Mouse (Mus musculus): ENCODE measurements around the gene Rgmb. TPM values are rescaled to one million over a fixed set of nuclear protein-coding genes. Genes with fewer than 3 reads are reported as not detected.

The Rgmb gene
- total RNA-seq, 2 experiments from 2014 or later, result 16.0 to 19.3 TPM

DNA sequence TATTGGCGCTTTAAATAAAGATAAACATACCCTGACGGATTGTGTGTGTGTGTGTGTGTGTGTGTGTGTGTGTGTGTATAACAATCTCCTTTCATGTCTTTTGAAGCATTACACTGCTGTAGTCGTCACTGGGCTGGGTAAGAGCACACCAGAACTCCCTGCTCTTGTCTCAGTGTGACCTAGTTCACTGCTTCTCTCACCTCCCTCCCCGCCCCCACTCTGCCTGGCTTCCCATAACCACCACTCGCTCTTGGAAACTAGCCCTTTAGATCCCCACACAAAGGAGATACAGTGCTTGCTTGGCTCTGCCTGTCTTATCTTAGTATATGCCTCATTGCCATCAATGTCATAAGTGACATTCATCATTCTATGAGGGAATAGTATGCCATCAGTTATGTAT lies 54.5 kb downstream of the Rgmb start:
- peak in 1 of 2 experiments; percentile 4 for DNase-seq

DNA sequence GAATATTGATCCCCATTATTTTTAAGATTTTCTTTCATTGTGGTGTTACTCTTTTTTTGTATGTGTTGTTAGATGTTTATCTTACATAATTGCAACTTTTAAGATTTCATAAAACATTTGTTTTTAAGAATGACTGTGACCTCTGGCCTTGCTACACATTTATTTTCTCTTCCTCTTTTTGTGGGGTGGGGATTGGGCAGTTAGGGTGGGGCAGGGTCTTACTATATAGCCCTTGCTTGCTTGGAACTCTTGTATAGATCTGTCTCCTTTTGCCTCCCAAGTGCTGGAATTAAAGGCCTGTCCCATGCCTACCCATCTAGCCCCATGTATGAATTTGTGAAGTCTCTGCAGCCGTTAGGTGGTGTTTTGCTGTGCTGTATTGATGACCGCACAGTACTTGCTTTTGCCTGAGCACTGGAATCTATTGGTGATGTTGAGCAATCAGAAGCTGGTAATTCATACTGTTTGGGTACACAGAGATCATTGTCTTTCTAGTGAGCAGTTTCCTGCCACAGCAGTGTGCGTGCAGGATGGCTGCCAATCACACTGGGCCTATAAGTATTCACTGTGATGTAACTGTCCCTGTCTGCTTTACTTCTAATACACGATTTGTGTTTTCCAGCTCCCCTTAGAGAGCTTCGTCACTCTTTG lies 56.1 kb downstream of the Rgmb start:
- no peak for DNase-seq

DNA sequence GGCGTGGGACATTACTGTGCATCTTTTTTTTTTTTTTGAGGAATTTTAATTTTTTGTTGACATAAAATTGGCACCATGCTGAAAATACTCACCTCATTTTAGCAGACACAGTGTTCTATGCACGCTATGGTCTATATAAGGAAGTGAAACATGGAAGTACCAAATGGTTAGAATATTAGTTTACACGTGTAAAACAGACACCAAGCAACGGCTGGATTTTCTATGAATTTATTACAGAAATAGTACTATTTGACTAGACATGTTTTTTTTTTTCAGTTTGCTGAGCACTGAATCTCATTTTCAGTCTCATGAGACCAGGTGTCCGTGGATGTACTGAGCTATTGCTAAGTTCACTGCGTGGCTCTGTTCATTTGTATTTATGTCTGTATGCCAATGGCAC lies 56.9 kb downstream of the Rgmb start:
- DNase-seq, result no peak

DNA sequence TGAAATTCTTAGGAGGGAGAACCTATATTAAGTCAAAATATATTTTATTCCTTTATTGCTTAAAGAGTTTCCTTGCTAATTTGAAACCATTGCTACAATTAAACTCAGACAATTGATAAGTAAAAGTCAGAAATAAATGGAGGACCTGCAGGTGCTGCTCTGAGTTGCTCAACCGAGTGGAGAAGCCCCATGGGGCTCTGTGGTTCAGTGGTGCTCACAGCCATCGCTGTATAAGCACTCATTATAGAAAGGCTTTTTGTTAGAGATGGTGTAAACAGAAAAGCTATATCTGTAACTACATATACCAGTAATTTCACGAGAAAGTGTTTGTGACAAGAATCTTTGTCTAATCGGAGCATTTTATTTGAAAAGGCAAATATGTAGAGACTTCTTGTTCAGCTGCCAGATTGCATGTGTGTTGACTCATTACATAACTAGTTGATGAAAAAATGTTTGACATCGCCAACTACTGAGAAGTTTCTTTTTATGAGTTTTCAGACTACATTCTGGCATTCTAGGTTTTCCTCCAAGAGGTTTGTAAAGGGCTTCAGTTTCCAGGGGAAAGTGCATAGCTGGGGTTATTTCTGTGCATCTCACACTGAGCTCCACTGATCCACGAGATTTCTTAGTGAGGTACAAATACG lies 61.6 kb downstream of the Rgmb start:
- peak in 1 of 2 experiments; percentile 10 for DNase-seq

DNA sequence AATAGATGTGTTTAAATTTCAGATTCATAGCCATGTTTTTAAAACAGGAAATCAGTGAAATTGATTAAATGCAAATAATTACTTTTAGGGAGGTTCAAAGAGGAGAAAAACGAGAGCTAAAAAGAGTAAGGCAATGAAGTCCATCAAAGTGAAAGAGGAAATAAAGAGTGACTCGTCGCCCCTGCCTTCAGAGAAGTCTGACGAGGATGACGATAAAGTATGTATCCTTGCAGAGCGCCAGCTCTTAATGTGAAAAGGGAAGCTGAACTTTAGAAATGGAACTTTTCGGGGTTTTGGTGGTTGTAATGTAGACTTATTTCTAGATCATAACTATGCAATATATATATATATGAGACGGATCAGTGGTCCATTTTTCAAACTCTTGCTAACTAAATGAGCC lies 69.6 kb downstream of the Rgmb start:
- DNase-seq, result no peak

Other genes with a start within 250 kb of the Rgmb start
- gene Chd1, start 126.1 kb downstream of the Rgmb start, total RNA-seq (2021), result 10 to 100 TPM; 35.1 to 47.7 TPM